Mouse (Mus musculus) mouse trophoblast stem cell (cell line): ENCODE results near the gene Gm21972.

ENCODE experiments used
- in situ Hi-C, 2 experiments: fragments of 300-500 bp; cut with MseI, MboI; formaldehyde crosslinking; loops; 2 replicates in 1 of 2; 3 replicates in 1 of 2; pipeline ENCODE4 v1.15.1; 2025

The Gm21972 gene

DNA sequence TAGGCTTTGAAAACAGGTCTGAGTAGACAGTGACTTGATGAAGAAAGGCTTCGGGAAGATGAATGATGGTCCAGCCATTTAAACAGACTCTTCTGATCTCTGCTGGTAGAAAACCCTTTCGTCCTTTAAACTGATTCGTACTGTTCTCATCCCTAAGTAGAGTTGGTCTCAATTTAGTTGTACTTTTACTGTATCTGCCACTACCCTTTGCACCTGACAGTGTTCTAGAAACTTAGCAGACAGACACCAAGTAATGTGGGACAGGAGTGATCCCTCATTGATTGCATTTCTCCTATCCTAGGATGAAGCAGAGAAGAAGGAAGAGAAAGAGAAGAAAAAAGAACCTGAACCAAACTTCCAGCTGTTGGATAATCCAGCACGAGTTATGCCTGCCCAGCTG lies at the start of gene Gm21972:
Gm21972 (plus strand) TSS at position 301 of the 400 bp plus-strand sequence.
- in situ Hi-C loops: no loop called here

DNA sequence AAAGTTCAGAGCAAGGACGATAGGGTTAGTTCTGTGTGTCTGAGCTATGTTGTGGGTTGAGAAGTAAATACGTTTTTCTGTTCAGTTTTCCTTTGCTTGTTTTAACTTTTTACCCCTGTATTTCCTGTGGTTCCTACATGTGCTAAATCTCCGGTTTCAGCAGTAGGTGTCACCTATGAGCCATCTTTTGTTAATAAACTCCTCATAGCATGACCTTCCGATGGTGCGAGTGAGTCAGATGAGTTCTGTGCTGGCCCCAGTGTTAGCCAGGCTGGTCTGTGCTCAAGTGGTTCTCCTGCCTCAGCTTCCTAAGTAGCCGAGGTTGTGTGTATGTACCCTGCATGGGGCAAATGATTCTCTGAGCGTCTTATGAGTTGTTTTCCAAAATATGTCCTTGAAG lies 39.0 kb upstream of the Gm21972 start:
- in situ Hi-C loops: no loop called here

DNA sequence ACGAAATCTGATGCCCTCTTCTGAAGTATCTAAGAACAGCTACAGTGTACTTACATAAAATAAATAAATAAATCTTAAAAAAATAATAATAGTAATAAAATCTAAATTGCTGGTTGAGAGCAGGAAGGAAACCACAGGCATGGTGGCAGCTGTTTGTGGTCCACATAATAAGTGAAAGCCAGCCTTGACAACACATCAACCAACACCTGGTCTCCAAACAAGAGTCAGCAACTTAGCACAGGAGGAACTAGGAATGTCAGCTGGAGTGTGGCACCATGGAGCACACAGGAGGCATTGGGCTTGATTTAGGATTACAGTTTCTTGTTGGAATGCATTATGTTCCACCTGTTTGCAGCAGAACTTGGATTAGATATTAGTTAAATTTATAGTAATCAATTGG lies 28.4 kb upstream of the Gm21972 start:
- in situ Hi-C loops: no loop called here

DNA sequence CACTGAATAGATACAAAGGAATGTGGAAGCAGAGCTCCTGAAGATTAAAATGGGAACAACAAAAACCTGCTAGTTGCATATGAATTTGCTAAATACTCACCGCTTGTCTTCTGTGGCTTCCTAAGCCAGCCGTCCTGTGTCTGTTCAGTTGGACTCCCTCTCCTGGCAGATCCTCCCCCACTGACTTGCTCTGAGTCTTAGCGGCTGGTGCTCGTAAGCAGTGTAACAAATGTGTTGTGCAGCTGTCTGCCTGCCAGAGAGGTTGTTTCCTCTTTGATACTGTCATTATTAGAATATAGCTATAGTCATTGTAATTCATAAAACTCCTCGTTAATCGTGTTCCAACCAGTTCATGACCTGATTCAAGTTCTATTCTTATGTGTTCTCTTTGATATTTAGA lies 21.7 kb upstream of the Gm21972 start, which contains the start of gene Htr2b:
Htr2b (minus strand) TSS at position 192 of the 400 bp plus-strand sequence.
- in situ Hi-C loops: no loop called here

DNA sequence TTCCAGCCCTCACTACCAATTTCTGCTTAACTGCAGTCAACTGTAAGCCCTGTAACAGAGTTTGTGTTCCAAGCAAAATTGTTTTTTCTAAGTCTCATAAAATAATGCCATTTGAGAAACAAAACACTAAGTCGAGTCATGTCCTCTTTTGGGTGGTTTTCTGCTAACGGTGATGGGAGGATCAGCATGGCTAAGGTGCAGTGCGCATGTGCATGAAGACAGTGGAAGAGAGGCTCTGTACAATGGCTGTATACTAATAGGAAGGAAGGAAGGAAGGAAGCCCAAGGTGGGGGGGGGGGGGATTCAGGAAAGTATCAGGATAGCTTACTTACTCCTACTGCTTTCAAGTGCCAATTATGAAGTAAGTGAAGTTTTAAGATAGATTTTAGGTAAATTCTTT lies 19.3 kb upstream of the Gm21972 start:
- in situ Hi-C loops: no loop called here

DNA sequence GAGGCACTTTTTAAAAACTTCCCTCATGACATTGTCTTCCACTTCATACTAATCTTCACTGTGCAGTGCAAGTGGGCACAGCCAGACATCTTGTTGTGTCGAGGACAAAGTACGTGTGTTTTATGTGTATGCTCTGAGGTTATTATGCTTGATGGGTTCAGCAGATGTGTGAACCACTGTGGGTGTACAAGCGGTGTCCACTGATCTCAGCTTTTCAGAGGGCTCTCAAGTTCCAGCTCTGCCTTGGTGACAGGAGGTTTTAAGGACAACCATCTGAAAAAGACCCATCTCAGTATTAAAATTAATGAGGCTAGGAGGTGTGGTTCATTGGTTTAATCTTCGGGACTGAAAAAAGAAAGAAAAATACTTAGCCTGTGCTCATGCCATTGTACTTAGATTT lies 13.9 kb upstream of the Gm21972 start:
- in situ Hi-C loops: no loop called here

DNA sequence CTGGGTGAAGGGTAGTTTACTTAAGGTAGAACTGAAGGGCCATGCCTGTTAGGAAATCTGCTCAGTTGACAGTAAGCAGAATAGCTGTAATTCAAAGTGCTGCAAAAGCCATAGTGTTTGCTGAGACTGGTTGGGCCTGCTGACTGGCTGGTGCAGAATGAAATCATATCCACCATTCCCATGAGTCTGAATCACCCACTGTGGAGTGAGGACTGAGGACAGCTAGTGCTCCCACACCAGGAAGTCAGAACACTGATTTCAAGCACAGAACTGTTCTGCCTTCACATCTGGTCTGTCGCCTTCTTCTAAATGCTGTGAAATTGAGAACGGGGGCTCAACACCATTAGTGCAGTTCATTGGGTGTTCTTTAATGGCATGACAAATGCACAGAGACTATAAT lies 7.4 kb upstream of the Gm21972 start:
- in situ Hi-C loops: no loop called here

DNA sequence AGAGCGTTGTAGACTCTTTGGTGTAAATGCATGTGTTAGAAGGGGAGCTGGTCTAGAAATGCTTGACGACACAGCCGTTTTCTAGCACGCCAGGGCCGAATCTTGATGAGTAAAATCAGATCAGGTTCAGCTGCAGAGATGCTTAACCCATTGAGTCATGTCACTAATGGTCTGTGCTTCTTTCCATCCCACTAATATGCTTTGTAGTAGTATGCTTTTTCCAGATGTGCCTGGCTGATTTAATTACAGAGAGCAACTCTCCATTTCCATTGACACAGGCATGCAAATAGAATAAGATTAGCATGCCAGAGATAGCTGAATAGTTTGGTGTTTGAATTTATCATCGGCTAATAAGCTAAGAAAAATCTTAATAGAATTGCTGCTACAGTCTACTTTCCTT lies 1.9 kb downstream of the Gm21972 start:
- in situ Hi-C loops: no loop called here

DNA sequence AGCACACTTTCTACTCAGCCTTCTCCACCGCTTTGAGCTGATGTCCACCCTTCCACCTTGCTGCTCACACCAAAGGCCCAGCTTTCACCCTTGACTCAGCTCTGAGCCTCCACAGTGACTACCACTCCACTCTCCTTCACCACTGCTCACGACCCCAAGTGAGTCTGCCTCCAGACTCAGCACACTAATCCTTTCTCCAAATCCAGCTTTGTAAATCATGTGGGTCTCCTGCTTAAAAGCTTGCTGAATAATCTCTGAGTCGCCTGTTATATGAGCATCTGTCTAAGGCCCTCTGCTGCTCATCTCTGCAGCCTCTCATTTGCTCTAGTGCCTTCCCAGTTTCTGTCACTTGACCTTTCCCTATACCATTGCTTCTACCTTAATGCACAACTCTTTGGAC lies 7.6 kb downstream of the Gm21972 start:
- in situ Hi-C loops: no loop called here

DNA sequence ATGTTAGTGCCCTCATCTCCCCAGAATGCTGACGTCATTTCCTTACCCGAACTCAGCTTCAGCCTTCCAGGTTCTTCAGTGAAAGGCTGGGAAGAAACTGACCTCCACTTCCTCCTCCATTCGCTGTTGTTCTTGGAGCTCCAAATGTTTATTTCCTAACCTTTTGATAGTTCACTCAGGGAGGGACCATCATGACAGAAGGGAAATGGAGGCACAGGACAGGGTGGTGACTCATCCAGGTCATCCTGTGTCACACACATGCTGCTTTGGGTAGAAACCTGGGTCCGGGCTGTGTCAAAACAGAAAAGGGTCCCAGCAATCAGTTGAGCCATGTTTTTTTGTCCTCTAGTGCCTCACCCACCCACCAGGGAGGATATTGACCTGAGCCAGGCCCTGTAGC lies 9.7 kb downstream of the Gm21972 start:
- in situ Hi-C loops: no loop called here

DNA sequence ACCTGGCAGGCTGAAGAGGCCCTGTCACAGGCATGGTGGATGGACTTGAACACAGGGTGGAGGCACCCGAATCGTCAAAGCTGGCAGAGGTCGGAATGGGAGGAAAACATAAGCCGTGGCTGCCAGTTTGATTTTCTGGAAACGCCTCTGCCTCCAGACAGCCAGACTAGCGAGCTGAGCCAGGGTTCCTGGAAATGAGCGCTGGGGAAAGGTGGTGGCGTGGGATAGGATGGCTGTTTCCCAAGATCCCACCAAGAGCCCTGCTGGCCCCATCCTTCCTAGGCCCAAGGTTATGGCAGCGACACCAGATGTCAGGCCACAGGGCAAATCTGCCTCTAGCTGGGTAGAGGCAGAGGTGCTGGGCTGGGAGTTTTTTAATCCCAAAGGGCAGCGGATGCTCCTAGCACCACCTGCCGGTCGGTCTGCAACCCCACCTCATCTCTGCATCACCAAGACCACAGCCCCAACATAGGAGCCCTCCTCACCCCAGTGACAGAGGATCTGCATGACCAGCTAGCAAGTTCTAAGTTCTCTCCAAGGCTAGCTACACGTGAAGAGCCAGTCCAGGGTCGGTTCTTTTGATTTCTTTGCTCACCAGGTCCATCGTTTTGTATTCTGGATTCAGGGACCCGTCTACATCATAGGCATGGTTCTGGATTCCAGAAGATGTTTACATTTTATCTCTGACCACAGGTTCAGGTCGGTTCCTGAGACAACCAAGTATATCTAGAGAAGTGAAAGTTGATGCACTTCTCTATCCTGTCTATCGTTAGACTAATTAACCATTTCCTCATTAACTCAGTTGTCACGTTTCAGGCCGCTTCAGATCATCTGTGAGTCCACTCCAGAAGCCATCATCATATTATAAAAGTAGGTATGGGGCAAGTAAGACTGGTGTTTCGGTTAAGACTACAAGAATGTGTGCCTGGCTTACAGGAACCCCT lies 10.8 kb downstream of the Gm21972 start:
- in situ Hi-C loops: no loop called here

DNA sequence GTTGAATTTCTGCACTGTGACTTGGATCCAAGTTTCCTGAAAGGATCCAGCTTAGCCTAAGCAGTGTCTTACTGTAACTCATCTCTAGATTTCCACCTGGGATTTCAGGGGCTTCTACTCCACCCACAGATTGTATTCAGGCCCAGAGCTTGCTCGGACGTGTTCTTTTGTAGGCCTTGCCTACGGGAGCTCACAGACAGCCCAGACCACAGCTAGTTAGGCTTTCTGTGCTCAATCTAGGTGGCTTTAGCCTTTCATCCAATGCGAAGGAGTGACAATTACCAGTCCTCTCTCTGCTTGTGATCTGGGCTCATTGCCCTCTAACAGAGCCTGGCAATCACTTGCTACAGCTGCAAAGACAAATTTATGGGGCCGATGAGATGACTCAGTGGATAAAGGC lies 12.9 kb downstream of the Gm21972 start:
- in situ Hi-C loops: no loop called here

DNA sequence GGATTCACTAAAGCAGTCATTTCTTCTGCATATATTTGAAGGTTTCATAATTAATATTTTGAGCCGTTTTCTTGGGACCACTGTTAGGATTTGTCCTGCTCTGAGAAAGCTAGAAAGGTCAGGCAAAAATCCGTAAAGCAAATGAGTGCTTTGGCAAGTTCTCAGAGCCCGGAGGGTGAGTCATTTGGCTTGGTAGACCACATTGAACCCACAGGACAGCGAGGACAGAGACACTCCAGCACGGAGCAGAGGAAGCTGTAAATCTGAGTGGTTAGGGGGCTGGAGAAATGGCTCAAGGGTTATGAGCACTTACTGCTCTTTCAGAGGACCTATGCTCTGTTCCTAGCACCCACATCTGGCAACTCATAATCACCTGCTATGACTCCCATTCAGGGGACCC lies 14.1 kb downstream of the Gm21972 start:
- in situ Hi-C loops: no loop called here

DNA sequence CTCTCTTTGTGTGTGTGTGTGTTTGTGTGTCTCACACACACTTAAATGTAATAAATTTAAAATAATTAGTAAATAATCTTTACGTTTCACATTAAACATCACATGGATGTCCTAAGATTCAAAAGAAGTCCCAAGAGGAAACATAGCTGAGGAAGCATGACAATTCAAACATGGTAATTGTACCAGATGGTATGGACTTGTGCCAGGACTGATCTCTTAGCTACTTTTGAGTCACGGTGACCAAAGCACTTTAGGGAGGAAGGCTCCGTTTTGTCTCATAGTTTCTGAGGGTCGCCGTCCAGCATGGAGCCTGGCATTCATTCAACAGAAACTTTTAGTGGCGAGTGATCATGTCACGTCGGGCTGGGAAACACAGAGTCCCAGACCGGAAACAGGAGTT lies 14.7 kb downstream of the Gm21972 start:
- in situ Hi-C loops: no loop called here

DNA sequence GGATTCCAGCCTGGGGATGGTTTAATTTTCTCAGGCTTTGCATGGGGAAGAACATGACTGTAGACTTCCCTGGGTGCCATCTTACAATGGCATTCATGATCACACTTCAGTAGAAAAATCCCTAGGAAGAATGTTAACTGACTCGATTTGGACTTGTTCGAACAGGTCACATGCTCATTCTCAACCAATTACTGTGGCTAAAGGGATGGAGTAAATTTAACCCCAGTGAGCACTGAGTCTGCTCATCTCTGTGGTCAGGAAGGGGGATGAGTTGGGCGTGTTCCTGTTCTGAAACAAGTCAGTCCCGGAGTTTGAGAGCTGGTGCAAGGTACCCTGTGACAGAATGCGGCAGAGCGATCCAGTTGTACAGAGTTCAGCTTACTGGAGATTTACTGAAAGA lies 17.5 kb downstream of the Gm21972 start:
- in situ Hi-C loops: no loop called here

DNA sequence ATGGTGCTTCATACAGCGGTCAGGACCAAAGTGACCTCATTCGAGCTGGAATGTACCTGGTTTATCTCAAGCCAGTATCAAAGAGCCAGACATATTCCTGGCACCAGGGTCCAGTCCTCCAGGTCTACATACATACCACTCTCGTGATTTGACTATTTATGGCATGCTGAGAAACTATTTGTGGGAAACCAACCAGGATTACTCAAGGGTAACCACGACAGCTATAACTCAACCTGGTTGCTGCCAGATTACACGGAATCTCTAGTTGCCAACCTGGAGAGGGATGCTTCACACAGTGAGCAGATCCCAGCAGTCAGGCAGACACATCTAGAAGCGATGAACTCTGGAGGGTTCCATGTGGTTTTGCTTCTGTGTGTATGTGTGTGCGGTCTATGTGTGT lies 17.9 kb downstream of the Gm21972 start:
- in situ Hi-C loops: no loop called here

DNA sequence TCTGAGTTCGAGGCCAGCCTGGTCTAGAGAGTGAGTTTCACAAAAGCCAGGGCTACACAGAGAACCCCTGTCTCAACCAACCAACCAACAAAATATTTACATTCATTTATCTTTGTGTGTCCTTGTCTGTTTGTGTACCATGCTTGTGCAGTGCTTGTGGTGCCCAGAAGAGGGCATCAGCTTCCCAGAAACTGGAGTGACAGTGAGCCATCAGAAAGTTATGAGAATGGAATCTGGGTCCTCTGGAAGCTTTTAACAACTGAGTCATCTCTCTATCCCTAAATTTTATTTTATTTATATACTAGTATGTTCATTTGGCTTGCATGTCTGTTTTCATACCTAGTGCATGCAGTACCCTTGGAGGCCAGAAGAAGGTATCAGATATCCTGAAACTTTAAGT lies 19.2 kb downstream of the Gm21972 start:
- in situ Hi-C loops: no loop called here

DNA sequence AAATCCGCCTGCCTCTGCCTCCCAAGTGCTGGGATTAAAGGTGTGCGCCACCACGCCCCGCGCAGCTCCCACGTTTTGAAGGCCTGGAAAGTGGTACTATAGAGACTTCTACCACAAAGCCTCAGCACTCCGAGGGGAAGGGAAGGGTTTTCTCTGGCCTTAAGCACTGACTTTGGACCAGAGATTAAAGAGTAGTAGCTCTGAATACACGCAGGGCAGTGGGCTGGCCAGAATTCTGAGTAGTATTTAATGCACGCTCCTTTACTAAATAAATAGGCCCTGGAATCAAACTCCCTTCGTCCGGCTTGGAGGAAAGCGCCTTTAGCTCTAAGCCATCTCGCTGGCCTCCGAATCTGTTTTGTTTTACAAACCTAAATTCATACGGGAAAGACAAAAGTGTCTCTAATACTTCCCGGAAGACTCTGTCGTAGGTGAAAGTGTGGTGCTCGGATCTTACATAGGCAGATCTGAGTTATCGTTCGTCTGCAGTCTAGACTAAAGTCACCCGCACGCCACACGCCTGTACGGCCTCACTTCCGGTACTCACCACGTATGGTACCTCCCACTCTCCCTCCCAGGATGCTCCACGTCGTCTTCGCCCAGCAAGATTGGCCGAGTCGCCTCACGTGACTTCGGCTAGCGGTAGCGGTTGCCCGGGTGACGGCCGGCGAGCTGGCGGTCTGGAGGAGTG lies 20.8 kb downstream of the Gm21972 start, which contains the start of gene Armc9:
Armc9 (plus strand) TSS at position 648 of the 691 bp plus-strand sequence.
- in situ Hi-C loops: no loop called here

DNA sequence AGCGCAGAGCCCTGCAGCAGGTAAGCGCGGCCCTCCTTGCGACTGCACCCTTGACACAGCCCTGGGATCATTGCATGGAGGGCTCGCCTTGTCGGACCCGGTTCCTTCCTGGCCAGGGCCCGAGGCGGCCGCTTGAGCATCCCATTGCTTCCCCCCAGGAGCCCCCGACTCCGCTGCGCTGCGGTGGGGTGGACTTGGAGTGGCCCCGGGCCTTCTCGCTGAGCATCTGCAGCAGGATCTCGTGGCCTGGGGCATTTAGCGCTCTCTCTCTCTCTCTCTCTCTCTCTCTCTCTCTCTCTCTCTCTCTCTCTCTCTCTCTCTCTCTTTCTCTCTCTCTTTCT lies 21.4 kb downstream of the Gm21972 start:
- in situ Hi-C loops: no loop called here

DNA sequence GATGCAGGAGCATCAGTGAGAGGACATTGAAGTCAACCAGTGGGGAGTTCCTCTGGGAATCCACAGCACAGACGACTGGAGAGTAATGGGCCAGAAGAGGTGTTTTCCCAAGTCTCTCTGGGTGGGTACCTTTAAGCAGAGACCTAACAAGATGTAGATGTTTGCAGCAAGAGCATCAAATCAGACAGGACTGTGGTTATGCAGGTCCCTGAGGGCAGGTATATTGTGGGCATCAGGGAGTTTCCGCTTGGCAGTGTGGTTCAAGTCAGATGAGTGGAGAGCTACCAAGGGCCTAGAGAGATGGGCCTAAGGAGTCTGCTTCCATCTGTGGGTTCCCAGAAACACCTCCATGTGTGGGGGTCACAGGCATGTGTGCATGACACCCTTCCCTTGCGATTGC lies 22.6 kb downstream of the Gm21972 start:
- in situ Hi-C loops: no loop called here

DNA sequence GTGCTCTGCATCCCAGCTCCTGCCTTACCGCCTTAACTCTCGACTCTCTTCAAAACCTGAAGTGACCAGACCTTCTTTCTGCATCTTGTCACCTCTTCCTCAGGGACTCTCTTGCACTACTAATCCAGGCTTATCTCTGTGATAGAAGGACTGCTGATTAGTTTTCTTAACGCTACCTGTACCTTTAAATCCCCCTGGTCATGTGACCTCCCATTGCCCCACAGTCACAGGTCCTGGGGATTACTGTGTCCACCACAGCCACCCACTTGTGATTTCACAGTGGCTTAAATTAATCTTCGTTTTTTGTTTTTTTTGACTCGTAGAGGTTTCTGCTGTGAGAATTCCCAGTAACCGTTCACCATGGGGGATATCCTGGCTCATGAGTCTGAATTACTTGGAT lies 23.2 kb downstream of the Gm21972 start:
- in situ Hi-C loops: no loop called here

DNA sequence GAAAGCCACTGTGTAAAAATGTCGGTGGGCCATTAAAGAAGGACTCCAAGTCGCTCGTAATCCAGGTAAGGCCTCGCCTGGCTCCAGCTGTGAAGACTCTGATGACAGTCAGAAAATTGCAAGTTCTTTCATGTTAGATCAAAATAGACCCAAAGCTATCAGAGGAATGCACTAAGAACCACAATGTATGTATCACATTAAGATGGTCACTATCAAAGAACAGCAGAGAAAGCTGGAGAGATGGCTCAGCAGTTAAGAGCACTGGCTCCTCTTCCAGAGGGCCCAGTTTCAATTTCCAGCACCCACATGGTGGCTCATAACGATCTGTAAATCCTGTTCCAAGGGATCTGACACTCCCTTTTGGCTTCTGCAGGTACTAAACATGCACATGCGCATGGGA lies 26.6 kb downstream of the Gm21972 start:
- in situ Hi-C loops: no loop called here

DNA sequence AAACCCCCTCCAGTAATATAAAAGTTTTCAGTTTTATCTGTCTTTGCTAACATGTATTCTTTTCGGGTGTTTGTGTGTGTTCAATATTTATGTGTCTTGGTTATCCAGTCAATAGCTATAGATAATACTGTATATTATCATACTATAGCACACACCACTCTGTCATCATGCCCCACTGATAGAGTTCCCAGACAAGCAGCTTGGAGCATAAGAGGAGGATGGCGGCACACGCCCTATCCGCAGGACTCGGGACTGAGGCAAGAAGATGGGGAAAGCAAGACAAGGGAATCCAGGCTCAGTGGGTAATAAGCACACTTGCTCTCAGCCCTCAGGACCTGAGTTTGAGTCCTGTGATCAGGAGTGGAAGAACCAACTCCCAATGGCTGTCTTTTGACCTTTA lies 27.0 kb downstream of the Gm21972 start:
- in situ Hi-C loops: no loop called here
